Mouse (Mus musculus) brain, embryonic 14.5 days (tissue): ENCODE results near the gene Syne3.

Source experiments
- CTCF ChIP-seq: fragments of 200-500 bp; IDR thresholded peaks from 2 replicates; pipeline ENCODE4 v1.5.1; 2012; ENCODE audit warnings: inconsistent platforms, mild to moderate bottlenecking, moderate library complexity, borderline replicate concordance; ENCODE audit not compliant: insufficient read depth, insufficient read length; ENCODE audit errors: extremely low read depth
- POLR2A ChIP-seq: fragments of 200-500 bp; IDR thresholded peaks from 2 replicates; pipeline ENCODE4 v1.6.1; 2012; ENCODE audit warnings: mild to moderate bottlenecking, inconsistent platforms, borderline replicate concordance; ENCODE audit not compliant: poor library complexity, insufficient read depth, insufficient read length, severe bottlenecking; ENCODE audit errors: extremely low read depth

- TF ChIP-seq CTCF (no peak), POLR2A (no peak)
These were observed 22.8 kb downstream of the Syne3 start for GRCm38 (mm10) chr12:104986781-104987180.
